Mouse (Mus musculus) testis, adult 2 months (tissue): ENCODE measurements at regions not wholly inside any gene's neighbourhood (a gene's known extent, or its start where the extent isn't known, plus 50 kb on each side); places are given as distances from the start of the nearest gene placed in this dataset.

Source experiments
- CTCF ChIP-seq: fragments of 200-500 bp; IDR thresholded peaks from 2 replicates; pipeline ENCODE4 v1.5.1; 2012; ENCODE audit warnings: low read depth, mild to moderate bottlenecking, inconsistent platforms, low read length, moderate library complexity; ENCODE audit not compliant: control insufficient read depth, insufficient read depth, insufficient replicate concordance
- POLR2A ChIP-seq: fragments of 200-500 bp; IDR thresholded peaks from 2 replicates; pipeline ENCODE4 v1.6.1; 2012; ENCODE audit warnings: low read depth, mild to moderate bottlenecking, inconsistent platforms, low read length, moderate library complexity; ENCODE audit not compliant: control insufficient read depth

DNA sequence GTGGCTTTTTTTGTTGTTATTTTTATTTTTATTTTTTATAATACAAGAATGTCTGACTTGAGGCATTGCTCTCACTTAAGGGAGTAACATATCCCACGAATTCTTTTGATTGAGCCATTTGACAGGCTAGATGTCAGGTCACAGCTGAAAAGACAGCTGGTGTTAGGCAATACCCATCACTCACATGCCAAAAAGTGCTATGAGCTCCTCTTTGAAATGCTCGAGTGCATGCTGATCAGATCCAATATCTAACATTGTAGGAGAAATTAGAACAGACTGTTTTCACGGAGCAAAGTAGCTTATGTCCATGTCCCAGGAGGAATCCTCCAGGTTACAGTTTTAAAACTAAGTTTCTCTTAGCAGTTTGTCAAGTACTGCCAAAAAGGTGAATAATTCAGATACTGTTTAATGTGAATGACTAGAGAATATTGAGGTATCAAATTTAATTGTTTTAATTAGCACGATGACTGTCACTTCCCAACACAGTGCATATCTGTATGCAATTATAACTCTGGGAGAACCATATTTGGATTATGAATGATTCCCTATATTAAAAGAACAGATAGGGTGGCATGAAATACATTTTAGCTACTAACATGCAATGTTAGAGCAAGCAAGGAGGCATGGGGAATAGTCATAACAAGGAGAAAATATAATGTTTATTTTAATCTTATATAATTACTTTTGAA lies 50.4 kb upstream of the Tecrl start:
- no peak for TF ChIP-seq CTCF
- no peak for TF ChIP-seq POLR2A
